11 mouse cellular contexts compared by ENCODE assay signal in genomic region chr14:57546557-57547021, GRCm38 (mm10). TPM values are rescaled to one million over a fixed set of nuclear protein-coding genes. Genes with fewer than 3 reads are reported as not detected.
DNase-seq lines count a peak whose midpoint lies in the region; ATAC-seq and TF ChIP-seq lines count a peak whose summit lies in the region.
"Had no signal": no experiment of that assay in that cellular context is flagged by ENCODE, and none has a peak within 500 bp of the region (broad histone marks: within the 10 kb centered on the region; RNA-seq: fewer than 3 reads in every experiment).

No protein-coding gene starts in this region.

- H3K9me3 ChIP-seq in intestine, embryonic 16.5 days (ENCODE audit: control insufficient read depth, low read length) = peaks cover 3% of the 10 kb centered on the region; the same call in 1 of the 2 replicates
- H3K9me3 ChIP-seq: embryonic facial prominence, embryonic 13.5 days; midbrain, embryonic 10.5 days had no signal

- DNase-seq in kidney, postnatal 10 days = peak; percentile 31
- no peak for DNase-seq in kidney, adult 18-20 months
- peak; percentile 16 for DNase-seq in c-Kit-positive CD71-positive TER-119-positive erythroid progenitor cells, embryonic 14.5 days (ENCODE audit: low spot score)
- no peak for DNase-seq in T-cell, adult 2 months (ENCODE audit: low spot score)
- DNase-seq in right cerebral cortex, adult 2 months (ENCODE audit: low spot score in 2 of 2) = no peak
- DNase-seq in Muller cell, postnatal 12 days (ENCODE audit: inconsistent ontology term) = no peak
- DNase-seq: thymus, adult 2 months had no signal

- peak overlapping the region; percentile 63 for H3K27ac ChIP-seq in intestine, embryonic 16.5 days (ENCODE audit: low read length)
- H3K27ac ChIP-seq: embryonic facial prominence, embryonic 13.5 days; midbrain, embryonic 10.5 days had no signal

- H3K36me3 ChIP-seq in intestine, embryonic 16.5 days (ENCODE audit: control insufficient read depth, insufficient read depth, low read length) = peaks cover 7% of the 10 kb centered on the region; the same call in 1 of the 2 replicates
- peaks cover 5% of the 10 kb centered on the region for H3K36me3 ChIP-seq in myocyte (ENCODE audit: control insufficient read depth, insufficient read depth)

- no peaks in the 10 kb centered on the region for H3K79me2 ChIP-seq in myocyte (ENCODE audit: control insufficient read depth, insufficient read depth)

- H3K27me3 ChIP-seq in intestine, embryonic 16.5 days (replicated peaks; ENCODE audit: control insufficient read depth, insufficient read depth, low read length) = no peaks in the 10 kb centered on the region
- no peaks in the 10 kb centered on the region for H3K27me3 ChIP-seq in myocyte (ENCODE audit: control insufficient read depth, insufficient read depth, insufficient read length)
- H3K27me3 ChIP-seq: embryonic facial prominence, embryonic 13.5 days had no signal

- no peak for TF ChIP-seq POLR2A in myocyte (IDR thresholded peaks at IDR 0.05; ENCODE audit: insufficient read length, low read depth)

- H3K4me2 ChIP-seq in intestine, embryonic 16.5 days (ENCODE audit: low read depth, low read length) = 0 out of 2 replicates have a peak overlapping the region, but pooled peaks have one; percentile 1
- no peak overlapping the region for H3K4me2 ChIP-seq in myocyte (ENCODE audit: low read depth)
- H3K4me2 ChIP-seq: embryonic facial prominence, embryonic 13.5 days had no signal

- no peak overlapping the region for H3ac ChIP-seq in myocyte (ENCODE audit: control insufficient read depth, insufficient read length)

- peak; percentile 89 for ATAC-seq in intestine, embryonic 16.5 days

- no peak overlapping the region for H3K4me3 ChIP-seq in intestine, embryonic 16.5 days (ENCODE audit: low read length)
- H3K4me3 ChIP-seq in myocyte = no peak overlapping the region
- H3K4me3 ChIP-seq: embryonic facial prominence, embryonic 13.5 days; midbrain, embryonic 10.5 days had no signal

- H3K4me1 ChIP-seq in intestine, embryonic 16.5 days (ENCODE audit: control insufficient read depth, insufficient read depth, low read length) = 0 out of 2 replicates have a peak, but pooled peaks cover 4% of the 10 kb centered on the region

- H3K9ac ChIP-seq in intestine, embryonic 16.5 days (ENCODE audit: low read depth, low read length) = no peak overlapping the region
- H3K9ac ChIP-seq: embryonic facial prominence, embryonic 13.5 days had no signal

- 13% methylated on average over 13 of the region's 13 CpGs for WGBS in intestine, embryonic 16.5 days

TF ChIP-seq in myocyte, 11 proteins besides CTCF, POLR2A, EP300 and RAD21:
- TF ChIP-seq MYOG (IDR thresholded peaks at IDR 0.05; ENCODE audit: control insufficient read depth in 1 of 3, insufficient read depth in 1 of 3, insufficient read length in 2 of 3, low read depth in 2 of 3) = peak in 2 of 3 experiments; percentile 28 to 40
- no peak for TF ChIP-seq SRF (IDR thresholded peaks at IDR 0.05; ENCODE audit: control insufficient read depth, insufficient read length, low read depth)
- peak in 2 of 3 experiments; percentile 40 to 63 for TF ChIP-seq MYOD1 (IDR thresholded peaks at IDR 0.05; ENCODE audit: control insufficient read depth in 1 of 3, insufficient read length in 2 of 3, low read depth in 2 of 3)

RNA-seq across cellular contexts. Expression of gene Il17d, which starts 22.0 kb away (rescaled TPM):
- 0.51 and 4.2 TPM in 2 replicates for polyA plus RNA-seq in intestine, embryonic 16.5 days (2015; fragmentation: Nextera tagmentation; extraction: Ambion mirVana)
- 0.04 TPM for polyA plus RNA-seq in myocyte (2012; fragmentation: generic; extraction: Trizol)

RNA-seq across cellular contexts. Expression of gene Eef1akmt1, which starts 24.8 kb away (rescaled TPM):
- polyA plus RNA-seq in intestine, embryonic 16.5 days (2015; fragmentation: Nextera tagmentation; extraction: Ambion mirVana) = 89.8 and 91.7 TPM in 2 replicates
- polyA plus RNA-seq in myocyte (2012; fragmentation: generic; extraction: Trizol) = 52.3 TPM

Comparison
In these comparisons a context has a peak if more than half of its experiments do, and no peak if none do; other contexts are left out.
1. DNase-seq: peak in kidney, postnatal 10 days (single experiment) and c-Kit-positive CD71-positive TER-119-positive erythroid progenitor cells, embryonic 14.5 days (single experiment); none in kidney, adult 18-20 months (single experiment), T-cell, adult 2 months (single experiment), right cerebral cortex, adult 2 months (0 of 2) and Muller cell, postnatal 12 days (single experiment).